Mouse (Mus musculus) right cerebral cortex, adult 18-20 months (tissue): Measurements from ENCODE around the gene Gm9903.

ENCODE experiments used
- DNase-seq: peaks from one replicate; pipeline ENCODE4 v3.0.0; 2022; ENCODE audit warnings: mixed read lengths

Gene Gm9903

DNA sequence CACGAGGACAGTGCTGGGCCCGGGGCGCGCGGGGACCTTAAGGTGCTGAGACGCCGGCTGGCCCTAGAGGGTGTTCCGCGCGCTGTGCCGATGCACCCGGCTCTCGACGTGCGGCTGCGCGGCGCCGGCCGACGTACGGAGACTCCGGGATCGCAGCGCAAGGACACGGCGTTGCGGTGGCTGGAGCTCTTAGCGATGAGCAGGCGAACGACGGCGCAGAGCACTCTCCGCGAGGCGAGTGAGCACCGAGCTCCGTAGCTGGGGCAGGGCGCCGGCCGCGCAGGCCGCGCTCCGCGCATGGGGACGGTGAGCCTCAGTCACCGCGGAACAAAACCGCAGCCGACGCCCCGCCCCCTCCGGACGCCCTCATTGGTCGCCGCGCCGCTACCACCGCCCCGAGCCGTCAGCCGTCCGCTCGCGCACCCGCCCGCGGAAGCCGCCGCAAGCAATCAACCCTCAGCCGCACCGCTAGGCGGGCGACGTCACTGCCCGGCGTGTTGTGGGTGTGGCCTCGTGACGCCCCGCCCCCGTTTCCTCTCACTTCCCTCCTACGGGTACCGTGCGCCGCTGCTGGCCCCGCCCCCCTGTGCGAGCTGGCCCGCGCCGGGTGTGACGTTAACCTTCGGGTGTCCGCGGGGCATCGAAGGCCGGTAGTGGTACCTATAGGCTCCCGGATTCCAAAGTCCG, at the start of gene Gm9903, which contains the start of gene Fam53a:
TSS of gene Gm9903 (plus strand) at position 625 of the 687 bp plus-strand sequence.
TSS of gene Fam53a (minus strand) at position 335 of the 687 bp plus-strand sequence.
- peak; percentile 100 for DNase-seq

DNA sequence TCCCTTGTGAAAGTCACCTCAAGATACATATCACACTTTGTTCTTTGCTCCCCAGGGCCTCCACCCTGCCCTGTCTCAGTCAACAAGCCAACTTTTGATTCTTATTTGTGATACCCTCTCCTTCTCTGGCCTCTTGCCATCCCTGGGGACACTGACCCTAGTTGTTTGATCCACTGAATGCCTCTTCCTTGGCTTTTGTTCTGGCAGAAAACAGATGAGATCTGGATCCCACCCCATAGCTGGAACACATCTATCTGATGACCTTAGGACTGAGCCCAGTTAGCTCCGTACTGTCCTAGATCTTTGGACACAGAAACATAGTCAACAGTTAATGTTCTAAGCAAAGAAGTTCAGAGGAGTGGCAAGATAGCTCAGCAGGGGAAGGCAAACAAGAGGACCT, 49.4 kb upstream of the Gm9903 start:
- DNase-seq = no peak

DNA sequence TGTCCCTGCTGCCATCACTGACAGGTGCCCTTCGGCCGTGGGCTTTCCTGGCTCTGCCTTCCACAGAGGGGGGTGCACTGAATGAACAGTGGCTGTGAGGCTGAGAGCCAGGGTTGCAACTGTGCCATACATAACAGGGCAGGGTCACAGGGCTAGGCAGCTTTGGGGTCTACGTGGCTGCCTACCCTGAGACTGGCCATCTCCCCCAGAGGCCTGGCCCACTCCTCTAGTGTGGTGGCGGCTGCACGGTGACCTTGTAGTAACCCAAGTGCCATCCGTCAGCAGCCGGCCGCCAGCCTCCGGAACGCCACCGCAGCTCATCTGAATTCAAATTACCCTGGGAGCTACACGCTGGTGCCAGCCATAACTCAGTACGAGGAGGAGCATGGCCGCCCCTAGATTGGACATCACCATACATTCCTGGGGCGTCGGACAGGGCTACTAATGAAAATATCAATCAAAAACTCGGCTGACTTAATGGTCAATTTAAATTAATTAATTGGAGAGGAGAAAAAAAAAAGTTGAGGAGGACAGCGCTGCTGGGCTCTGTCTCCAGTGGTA, 42.1 kb upstream of the Gm9903 start:
- no peak for DNase-seq

DNA sequence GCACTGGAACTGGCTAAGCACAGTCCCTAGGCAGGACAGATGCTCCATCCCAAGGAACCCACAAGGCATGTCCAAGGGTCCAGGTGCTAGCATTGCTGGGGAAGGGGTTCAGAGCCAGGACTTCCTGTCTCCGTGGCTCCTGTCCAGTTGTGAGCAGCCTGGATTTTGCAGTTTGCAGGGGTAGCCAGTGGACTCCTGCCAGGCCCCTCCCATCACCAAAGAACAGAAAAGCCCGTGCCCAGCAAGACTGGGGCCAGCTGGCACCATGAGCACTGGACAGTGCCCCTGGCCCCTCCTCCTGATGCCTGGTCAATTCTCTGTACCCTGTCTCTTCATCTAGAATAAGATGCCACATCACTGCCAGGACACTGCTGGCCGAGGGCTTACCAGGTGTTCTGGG, 41.7 kb upstream of the Gm9903 start:
- no peak for DNase-seq

DNA sequence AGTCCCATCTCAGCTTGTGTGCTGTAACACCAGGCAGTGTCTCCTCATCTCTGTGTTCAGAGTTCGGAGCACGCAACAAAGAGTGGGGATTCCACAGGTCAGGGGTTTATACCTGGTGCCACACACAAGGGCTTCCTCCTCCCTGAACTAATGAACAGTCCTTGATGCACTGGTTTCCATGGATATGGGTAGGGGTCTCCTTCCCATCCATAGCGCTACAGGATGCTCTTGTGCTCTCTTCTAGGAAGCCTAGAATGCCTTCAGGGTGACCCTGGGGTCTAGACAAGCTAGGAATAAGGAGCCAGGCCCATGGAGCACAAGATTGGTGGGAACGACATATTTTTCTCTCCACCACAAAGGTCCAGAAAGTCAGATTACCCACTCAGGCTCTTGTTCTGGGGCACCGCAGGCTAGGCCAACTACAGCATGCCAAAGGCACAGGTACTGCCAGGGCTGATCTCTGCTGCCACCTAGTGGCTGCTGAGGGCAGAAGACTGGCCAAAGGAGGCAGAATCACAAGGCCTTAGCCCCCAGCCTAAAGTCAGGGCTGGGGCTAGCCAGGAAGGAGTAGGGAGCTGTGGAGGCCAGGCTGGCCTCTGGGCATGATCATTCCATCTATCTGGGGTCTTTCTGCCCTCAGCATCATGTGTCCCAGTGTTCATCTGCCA, 40.4 kb upstream of the Gm9903 start:
- DNase-seq = peak; percentile 60

DNA sequence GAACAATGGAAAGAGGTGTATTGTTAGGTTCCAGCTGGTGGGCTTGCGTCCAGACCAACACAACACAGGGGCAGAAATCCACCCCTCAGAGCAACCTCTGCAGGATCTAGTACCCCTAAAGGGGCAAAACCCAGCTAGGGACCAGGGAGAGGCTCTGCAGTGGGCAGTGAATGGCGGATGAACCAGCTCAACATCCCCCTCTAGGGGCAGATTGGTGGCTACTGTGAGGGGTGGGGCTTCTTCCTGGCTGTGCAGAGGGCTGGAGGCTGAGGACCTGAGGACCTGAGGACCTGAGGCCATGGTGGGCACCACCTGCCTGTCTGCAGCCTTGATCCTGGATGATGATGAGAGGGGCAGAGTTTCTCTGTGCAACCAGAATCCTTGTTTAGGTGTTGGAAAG, 36.1 kb upstream of the Gm9903 start:
- DNase-seq = no peak

DNA sequence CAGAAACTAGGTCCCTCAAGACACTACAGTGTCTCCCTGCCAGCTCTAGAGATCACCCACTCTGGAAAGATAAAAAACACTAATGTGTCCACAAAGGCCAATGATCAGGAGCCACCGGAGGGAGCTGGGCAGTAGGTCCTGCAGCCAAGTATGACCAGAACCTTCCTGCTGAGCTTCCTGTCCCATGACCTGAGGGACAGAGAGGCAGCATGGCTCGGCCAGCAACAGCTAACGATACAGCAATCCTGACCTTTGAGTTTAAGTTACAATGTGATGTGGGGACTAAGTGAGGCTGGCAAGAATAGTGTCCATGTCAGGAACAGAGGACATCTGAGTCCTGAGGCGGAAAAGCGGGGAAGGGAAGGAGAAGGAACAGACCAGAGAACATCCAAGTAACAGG, 24.4 kb upstream of the Gm9903 start:
- no peak for DNase-seq

DNA sequence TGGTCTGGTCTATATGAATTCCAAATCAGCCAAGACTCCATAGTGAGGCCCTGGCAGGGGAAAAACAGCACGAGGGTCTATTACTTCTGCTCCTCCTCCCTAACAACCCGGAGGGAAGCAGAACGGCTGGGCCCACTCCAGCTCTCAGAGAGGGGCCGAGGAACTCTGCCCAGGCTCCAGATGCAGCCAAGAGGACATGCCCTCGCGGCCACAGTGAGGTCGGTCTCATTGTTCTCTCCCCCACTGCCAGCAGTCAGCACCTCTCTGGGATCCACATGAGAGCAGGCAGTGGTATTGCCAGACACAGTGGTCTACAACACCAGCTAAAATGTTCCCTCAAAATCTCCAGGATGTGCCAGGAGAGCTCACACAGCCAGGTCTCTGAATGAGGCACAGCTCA, 23.1 kb upstream of the Gm9903 start:
- DNase-seq = no peak

DNA sequence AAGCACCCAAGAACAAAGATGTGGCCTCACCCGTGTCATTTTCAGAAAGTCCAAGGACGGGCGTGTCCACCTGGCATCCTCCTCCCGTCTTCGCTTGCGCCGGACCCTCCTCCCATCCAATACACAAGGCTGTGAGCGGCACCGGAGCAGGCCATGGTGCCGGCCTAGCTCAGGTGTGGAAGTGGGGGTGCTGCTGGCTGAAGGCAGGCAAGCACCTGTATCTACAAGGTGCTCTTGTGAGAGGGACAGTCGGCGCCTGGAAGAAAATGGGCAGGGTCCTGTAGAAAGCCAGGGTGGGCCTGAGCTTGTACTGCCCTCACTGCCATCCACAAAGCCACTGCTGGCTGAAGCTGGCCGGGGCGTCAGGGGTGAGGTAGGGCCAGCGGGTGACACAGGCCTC, 22.3 kb upstream of the Gm9903 start:
- no peak for DNase-seq

DNA sequence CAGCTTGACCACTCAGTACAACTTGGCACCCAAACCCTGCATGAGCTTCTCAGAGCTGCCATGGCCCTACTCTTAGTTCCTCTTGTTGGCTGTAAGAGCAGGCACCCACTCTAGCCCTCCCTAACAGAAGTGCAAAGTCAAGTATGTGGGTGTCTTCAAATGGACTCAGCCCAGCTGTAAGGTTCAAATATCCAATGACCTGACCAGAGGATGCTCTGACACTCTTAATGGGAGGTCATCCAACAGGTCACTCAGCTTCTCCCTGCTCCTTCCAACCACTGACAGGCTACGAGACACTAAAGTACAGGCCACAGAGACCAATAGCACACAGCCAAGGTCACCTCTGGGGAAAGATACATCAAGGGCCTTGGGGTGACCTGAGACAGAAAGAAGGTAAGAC, 20.5 kb upstream of the Gm9903 start:
- DNase-seq = no peak

DNA sequence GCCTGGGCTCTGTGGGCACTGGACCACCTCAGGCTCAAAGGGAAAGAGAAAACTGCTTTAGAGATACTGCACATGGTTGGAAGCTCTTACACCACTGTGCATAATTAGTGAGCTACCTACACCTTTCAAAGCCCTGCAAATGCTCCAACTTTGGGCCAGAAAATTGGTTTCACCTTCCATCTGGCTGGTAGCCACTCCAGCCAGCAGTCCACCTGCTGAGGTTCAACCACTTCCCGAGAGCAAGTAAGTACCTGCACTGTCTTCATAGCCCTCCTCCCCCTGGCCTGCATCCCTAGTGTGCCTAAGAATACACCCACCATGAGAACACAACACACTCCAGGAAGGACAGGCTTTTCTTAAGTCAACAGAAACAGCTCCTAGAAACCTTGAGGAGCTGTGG, 17.9 kb upstream of the Gm9903 start:
- DNase-seq = no peak

DNA sequence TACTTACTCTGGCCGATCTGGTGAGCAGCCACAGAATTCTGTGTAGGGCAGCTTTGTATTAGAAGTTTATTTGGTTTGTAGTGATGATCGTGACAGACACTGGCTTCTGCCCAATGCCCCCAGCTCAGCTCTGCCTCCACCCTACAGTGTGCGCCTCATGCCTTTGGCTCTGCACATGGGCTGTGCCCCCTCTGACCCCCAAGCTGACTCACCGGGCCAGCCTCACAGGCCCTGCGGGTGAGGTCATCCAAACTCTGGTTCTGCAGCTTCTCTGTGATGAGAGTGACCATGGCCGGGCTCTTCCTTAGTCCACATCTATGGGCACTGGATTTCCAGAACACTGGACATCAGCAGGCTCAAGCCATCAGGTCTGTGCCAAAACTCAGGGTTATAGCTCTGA, 15.3 kb upstream of the Gm9903 start:
- DNase-seq = no peak

DNA sequence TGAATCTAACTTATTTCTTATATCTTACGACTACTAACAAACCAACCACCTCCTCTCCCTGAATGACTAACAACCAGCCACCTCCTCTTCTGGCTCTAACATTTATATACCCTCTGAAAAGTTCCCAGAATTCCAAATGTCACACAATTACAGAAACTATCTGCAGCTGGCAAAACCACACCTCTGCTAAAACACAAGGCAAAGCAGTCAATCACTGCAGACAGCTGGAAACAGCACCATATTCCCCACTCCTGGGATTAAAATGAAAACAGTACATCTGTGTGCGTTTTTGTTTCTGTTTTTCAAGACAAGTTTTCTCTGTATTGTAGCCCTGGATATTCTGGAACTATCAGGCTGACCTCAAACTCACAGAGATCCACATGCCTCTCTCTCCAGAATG, 7.1 kb upstream of the Gm9903 start:
- DNase-seq = no peak

DNA sequence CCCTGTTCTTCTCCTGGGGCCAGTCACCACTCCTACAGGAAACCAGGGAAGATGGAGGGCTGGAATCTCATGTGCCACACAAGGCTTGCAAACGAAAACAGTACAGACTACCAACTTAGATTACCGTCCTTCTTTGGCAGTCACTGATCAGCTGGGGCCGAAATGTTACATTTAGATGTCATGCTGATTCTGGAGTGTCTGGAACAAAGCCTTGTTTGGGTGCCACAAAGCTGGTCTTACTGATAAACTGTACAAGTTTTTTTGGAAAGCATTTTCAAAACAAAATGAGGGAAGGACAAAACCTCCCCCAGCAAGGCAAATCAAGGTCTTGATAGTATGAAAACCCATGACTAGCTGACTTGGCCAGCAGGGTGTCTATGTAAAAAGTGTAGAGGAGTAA, 6.0 kb upstream of the Gm9903 start:
- no peak for DNase-seq

DNA sequence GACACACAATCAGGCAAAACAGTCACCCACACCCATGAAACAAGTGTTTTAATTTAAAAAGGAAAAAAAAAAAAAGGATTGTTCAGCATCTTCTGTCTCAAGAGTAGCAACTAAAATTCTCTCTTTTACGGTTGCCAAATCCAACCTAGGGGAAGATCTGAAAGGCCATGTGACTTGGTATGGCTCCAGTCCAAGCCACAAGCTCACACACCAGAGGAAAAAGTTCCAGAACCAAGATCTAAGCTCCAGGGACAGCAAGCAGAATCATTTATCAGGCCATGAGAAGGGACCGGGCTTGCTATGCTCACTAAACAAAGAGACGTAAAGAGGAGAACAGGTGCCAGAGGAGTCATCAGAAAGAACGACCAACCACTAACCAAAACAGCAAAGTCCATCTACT, 1.8 kb upstream of the Gm9903 start:
- no peak for DNase-seq

DNA sequence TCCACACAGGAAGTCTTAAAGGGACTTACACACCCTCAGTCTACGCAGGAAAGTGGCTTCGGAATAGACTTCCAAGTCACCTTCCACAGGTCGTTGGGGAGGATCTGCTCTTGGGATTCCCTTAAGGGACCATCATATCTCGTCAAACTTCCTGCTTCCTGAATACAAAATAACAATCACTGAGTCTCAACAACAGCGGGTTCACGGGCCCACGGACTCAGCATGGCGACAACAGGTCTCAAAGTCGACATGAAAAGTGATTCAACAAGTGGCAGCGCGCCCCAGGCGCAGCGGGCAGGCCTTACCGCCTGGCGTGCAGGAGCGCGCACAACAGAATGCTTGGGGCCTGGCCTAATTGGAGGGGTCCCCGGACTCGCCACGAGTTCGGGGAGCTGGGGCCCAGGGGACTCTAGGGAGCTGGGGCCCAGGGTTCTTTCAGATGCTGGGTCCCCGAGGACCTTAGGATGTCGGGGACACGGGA, 865 bp upstream of the Gm9903 start:
- no peak for DNase-seq

DNA sequence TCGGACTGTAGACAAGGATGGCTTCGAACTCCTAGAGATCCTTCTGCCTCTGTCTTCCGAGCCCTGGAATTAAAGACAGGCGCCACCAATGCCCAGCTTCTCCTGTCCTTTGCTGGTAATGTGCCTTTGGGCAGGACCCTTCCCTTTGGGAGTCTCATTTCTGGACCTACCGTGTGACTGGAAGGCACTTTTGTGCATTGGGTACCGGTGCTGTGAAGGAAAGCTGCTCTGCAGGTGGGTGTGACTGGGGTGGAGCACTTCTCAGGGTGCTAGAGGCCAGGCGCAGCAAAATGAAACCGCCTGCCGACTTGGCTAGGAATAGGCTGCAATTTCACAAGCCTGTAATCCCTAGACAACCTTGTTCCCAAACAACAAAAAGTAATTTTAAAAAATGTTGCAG, 336 bp downstream of the Gm9903 start:
- no peak for DNase-seq

DNA sequence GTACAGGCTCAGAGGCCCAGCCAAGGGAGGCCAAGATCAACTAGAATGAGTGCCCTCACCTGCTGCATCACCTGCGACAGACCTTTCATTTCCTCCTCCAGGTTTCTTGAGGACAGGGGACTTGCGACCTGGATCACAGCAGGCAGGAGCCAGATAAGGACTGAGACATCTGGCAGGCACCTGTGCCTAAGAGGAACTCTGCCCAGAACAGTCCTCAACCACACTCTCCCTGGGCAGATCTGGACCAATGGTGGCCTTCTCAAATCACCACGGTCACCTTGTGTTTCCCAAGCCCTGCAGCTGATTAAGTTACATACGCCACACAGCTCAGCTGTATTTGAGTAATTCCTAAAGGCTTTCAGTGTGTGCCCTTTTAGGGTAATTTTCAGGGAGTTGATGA, 890 bp downstream of the Gm9903 start:
- DNase-seq = no peak

DNA sequence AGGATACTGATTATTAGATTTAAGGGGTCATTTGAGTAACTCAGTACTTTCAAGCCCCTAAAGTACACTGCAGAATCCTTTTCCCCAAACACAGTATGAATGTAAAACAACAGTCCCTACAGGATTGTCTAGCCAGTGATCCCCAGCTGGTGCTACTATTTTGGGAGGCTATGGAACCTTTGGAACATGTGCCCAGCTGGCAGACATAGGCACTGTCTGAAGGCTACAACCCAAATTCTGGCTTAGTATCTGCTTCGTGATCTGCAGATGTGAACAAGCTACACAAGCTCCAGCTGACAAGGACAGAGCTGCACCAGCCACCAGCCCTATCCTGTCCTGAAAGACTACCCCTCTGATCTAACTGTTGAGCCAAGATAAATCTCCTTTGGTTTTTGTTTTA, 2.8 kb downstream of the Gm9903 start:
- DNase-seq = no peak

DNA sequence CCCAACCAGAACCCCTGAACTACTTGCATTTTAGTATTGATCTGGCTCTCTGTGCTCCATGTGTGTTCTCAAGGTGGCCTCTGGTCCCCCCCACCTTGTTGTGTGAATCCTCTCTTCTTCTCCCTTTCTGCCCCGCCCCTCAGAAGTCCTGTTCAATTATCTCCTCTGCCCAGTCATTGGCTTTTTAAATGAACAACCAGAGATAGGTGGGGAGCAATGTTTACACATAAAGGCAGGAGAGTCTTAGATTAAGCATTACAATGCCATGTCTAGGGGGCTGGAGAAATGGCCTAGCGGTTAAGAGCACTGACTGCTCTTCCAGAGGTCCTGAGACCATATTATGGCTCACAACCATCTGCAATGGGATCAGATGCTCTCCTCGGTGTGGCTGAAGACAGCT, 5.6 kb downstream of the Gm9903 start:
- no peak for DNase-seq

DNA sequence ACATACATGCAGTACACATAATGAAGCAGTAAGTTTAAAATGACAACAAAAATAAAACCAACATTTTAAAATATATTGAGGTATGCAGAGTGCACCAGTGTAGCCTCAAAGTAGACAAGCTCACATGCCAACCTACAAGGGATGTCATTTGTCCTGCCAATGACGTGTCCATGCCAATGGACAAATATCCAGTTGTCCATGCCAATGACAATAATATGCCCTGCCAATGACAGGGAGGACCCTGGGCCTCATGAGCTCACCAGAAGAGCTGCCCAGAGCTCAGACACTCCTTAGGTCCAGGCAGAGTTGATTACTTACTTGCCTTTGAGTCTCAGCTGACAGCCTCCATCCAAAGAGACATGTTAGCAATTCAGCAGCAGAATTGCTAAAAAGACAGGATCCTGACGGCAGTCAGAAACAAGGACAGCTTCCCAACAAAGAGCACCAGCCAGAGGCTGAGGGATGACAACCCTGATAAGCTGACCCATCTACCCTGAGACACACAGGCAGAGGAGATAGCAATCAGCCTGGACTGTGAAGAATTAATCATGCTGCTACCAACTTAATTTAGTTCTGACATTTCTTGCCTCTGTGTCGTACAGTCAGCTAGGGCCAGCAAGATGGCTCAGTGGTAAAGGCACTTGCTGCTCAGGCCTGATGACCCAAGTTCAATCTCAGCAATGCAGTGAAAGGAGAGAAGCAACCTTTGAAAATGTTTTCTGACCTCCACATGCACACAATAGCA, 8.1 kb downstream of the Gm9903 start:
- no peak for DNase-seq

DNA sequence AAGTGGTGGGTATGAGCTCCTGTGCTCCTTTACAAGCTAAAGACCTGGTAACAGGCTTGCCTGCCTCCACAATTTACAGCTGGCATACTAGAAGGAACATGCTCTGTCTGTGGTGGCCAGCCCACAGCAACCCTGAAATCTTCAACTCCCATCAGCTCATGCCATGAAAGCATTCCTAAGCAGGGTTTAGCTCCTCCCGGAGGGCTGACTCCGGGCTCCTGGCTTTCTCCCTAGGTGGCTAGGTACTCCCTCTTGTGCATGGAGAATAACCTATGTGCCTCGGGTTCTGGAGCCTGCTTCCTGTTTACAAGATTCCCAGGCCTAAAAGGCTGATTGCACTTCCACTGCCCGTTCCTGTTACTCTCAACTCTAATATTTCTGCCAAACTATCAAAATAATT, 9.1 kb downstream of the Gm9903 start:
- no peak for DNase-seq

DNA sequence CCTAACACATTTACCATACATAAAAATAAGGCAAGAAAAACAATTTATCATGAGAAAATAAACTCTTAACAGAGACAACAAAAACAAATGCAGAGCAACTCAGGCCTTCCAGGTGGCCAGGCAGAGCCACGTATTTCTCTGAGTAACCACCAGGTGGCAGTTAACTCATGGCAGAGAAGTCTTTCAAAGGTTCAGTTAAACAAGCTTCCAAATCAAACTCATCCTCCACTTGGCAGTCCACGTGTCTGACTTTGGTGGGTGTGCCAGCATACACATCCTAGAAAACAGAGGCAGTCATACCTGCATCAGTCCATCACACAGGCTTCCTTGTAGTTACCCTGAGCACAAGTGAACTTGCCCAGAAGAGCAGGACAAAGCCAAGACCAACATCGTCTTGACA, 10.9 kb downstream of the Gm9903 start:
- peak; percentile 52 for DNase-seq

DNA sequence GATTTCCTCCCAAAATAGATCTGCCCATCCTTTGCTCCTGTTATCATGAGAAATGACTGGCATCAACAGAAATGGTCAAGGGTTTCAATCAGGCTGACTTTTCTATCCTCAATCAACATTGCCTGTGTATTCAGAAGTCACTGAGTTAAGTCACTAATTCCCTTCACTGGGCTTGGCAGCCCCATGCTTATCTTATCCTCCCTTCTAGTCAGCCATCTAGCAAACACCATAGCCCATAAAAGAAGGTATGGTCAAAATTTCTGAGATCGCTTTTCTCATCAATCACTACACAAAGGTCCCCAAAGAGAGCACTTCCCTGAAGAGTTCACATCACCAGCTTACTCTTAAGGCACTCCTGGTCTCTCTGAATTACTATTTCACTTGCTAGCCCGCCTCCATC, 21.3 kb downstream of the Gm9903 start:
- no peak for DNase-seq
